Mouse (Mus musculus) lung, embryonic 14.5 days (tissue): ENCODE data around the gene Olfr1358. TPM values are rescaled to one million over a fixed set of nuclear protein-coding genes. Genes with fewer than 3 reads are reported as not detected.
A peak's percentile ranks its signal among the peaks of the same experiment; 100 is the strongest.

Experiments used
- ATAC-seq: fragments of 200-750 bp; cut with Nextera tagmentation; 2 replicates; pipeline ENCODE4 v1.8.0; 2017; ENCODE audit warnings: mild to moderate bottlenecking, moderate TSS enrichment, moderate library complexity; ENCODE audit not compliant: insufficient read depth
- DNase-seq: peaks from one replicate; pipeline ENCODE4 v3.0.0-alpha.2; 2015
- H3K27ac ChIP-seq: fragments of 300-500 bp; sonication (generic); 2 replicates; pipeline ENCODE4 v1.5.1; 2014; ENCODE audit warnings: low read depth, mild to moderate bottlenecking, moderate library complexity
- H3K27me3 ChIP-seq: fragments of 300-500 bp; sonication (generic); 2 replicates; pipeline ENCODE4 v1.6.1; 2014; ENCODE audit warnings: low read length, control low read depth; ENCODE audit not compliant: insufficient read depth
- H3K36me3 ChIP-seq: fragments of 300-500 bp; sonication (generic); 2 replicates; pipeline ENCODE4 v1.6.1; 2014; ENCODE audit warnings: control low read depth; ENCODE audit not compliant: insufficient read depth
- H3K4me1 ChIP-seq: fragments of 300-500 bp; sonication (generic); 2 replicates; pipeline ENCODE4 v1.6.1; 2014; ENCODE audit warnings: antibody characterized with exemption, control low read depth; ENCODE audit not compliant: insufficient read depth
- H3K4me2 ChIP-seq: fragments of 300-500 bp; sonication (generic); 2 replicates; pipeline ENCODE4 v1.6.1; 2014; ENCODE audit warnings: mild to moderate bottlenecking
- H3K4me3 ChIP-seq: fragments of 300-500 bp; sonication (generic); 2 replicates; pipeline ENCODE4 v1.5.1; 2014; ENCODE audit warnings: low read depth, low read length
- H3K9ac ChIP-seq: fragments of 300-500 bp; sonication (generic); 2 replicates; pipeline ENCODE4 v1.6.1; 2014
- H3K9me3 ChIP-seq: fragments of 300-500 bp; sonication (generic); 2 replicates; pipeline ENCODE4 v1.6.1; 2016; ENCODE audit warnings: low read depth, low read length, control low read depth
- CTCF ChIP-seq: IDR thresholded peaks from 2 replicates; pipeline ENCODE4 v1.5.1; 2016; ENCODE audit warnings: antibody characterized with exemption, low read depth
- WGBS: fragments of 180-500 bp; shearing (Covaris S2); extraction: QIAGEN DNeasy Blood & Tissue Kit; methylation state at CpG from one replicate; pipeline ENCODE4 v1.1.7; 2014; 5-methylcytosine and 5-hydroxymethylcytosine counted together
- polyA plus RNA-seq: library from polyadenylated mRNA; unstranded; fragments of >200 nt; fragmentation: Nextera tagmentation; extraction: Ambion mirVana; gene quantifications from 2 replicates; pipeline ENCODE4 v1.2.1, GENCODE M21; 2014

Gene Olfr1358
- not detected in 2 replicates for polyA plus RNA-seq

- Histone ChIP-seq H3K4me2 (no peak within 1 kb of the TSS), H3K27ac (no peak within 1 kb of the TSS), H3K9ac (no peak within 1 kb of the TSS), H3K4me3 (no peak within 1 kb of the TSS), H3K4me1 (no peaks in the 10 kb centered on the region), H3K27me3 (no peaks in the 10 kb centered on the region), H3K36me3 (no peaks in the 10 kb centered on the region), H3K9me3 (no peaks in the 10 kb centered on the region)
- ATAC-seq (no peak), DNase-seq (no peak)
- TF ChIP-seq CTCF = no peak
These were observed at the start of gene Olfr1358 for GRCm38 (mm10) chr10:78517128-78517527. Gene Olfr1358 (plus strand): TSS chr10:78517428.

GRCm38 (mm10) chr10:78467761-78468310 lies 49.4 kb upstream of the Olfr1358 start:
- Histone ChIP-seq H3K27me3 (no peaks in the 10 kb centered on the region), H3K9ac (no peak overlapping the region), H3K36me3 (no peaks in the 10 kb centered on the region), H3K4me1 (peaks cover 8% of the 10 kb centered on the region; the same call in 1 of the 2 replicates), H3K27ac (no peak overlapping the region), H3K9me3 (no peaks in the 10 kb centered on the region), H3K4me2 (no peak overlapping the region), H3K4me3 (no peak overlapping the region)
- 38% methylated on average over 2 of the region's 2 CpGs for WGBS
- DNase-seq (no peak), ATAC-seq (no peak)
- no peak for TF ChIP-seq CTCF

GRCm38 (mm10) chr10:78470582-78471313 lies 46.5 kb upstream of the Olfr1358 start:
- Histone ChIP-seq H3K9ac (no peak overlapping the region), H3K4me1 (no peaks in the 10 kb centered on the region), H3K36me3 (no peaks in the 10 kb centered on the region), H3K9me3 (no peaks in the 10 kb centered on the region), H3K27ac (peak overlapping the region; percentile 22), H3K4me2 (peak overlapping the region; percentile 27; the same call in 1 of the 2 replicates), H3K4me3 (no peak overlapping the region), H3K27me3 (no peaks in the 10 kb centered on the region)
- DNase-seq = peak; percentile 56
- no peak for TF ChIP-seq CTCF
- 33% methylated on average over 15 of the region's 15 CpGs for WGBS
- no peak for ATAC-seq

- Histone ChIP-seq H3K4me3 (no peak overlapping the region), H3K9me3 (no peaks in the 10 kb centered on the region), H3K4me1 (no peaks in the 10 kb centered on the region), H3K27ac (no peak overlapping the region), H3K36me3 (no peaks in the 10 kb centered on the region), H3K27me3 (no peaks in the 10 kb centered on the region), H3K9ac (no peak overlapping the region), H3K4me2 (no peak overlapping the region)
- ATAC-seq (no peak), DNase-seq (no peak)
- no peak for TF ChIP-seq CTCF
- WGBS = 83% methylated on average over 3 of the region's 3 CpGs
These were observed 45.2 kb upstream of the Olfr1358 start for GRCm38 (mm10) chr10:78472046-78472445.

- WGBS = 51% methylated on average over 5 of the region's 5 CpGs
- Histone ChIP-seq H3K4me2 (no peak overlapping the region), H3K9me3 (no peaks in the 10 kb centered on the region), H3K36me3 (no peaks in the 10 kb centered on the region), H3K27ac (no peak overlapping the region), H3K4me3 (no peak overlapping the region), H3K27me3 (no peaks in the 10 kb centered on the region), H3K4me1 (no peaks in the 10 kb centered on the region), H3K9ac (no peak overlapping the region)
- DNase-seq = no peak
- TF ChIP-seq CTCF = no peak
- ATAC-seq = no peak
These were observed 43.8 kb upstream of the Olfr1358 start for GRCm38 (mm10) chr10:78473434-78473833.

- no peak for DNase-seq
- no peaks in the 10 kb centered on the region for H3K4me1 ChIP-seq
- no peak overlapping the region for H3K27ac ChIP-seq
- no peak overlapping the region for H3K9ac ChIP-seq
- TF ChIP-seq CTCF = no peak
- H3K27me3 ChIP-seq = no peaks in the 10 kb centered on the region
- H3K9me3 ChIP-seq = no peaks in the 10 kb centered on the region
- WGBS = 52% methylated on average over 8 of the region's 8 CpGs
- no peaks in the 10 kb centered on the region for H3K36me3 ChIP-seq
- H3K4me2 ChIP-seq = no peak overlapping the region
- no peak overlapping the region for H3K4me3 ChIP-seq
- ATAC-seq = no peak
These were observed 42.5 kb upstream of the Olfr1358 start for GRCm38 (mm10) chr10:78474759-78475158.

GRCm38 (mm10) chr10:78476821-78477220 lies 40.4 kb upstream of the Olfr1358 start:
- Histone ChIP-seq H3K27me3 (no peaks in the 10 kb centered on the region), H3K9ac (no peak overlapping the region), H3K4me2 (no peak overlapping the region), H3K36me3 (no peaks in the 10 kb centered on the region), H3K4me3 (no peak overlapping the region), H3K9me3 (no peaks in the 10 kb centered on the region), H3K4me1 (no peaks in the 10 kb centered on the region), H3K27ac (no peak overlapping the region)
- no peak for DNase-seq
- ATAC-seq = no peak
- WGBS = 66% methylated on average over 4 of the region's 4 CpGs
- no peak for TF ChIP-seq CTCF
